Mouse (Mus musculus) gastrocnemius, postnatal 25 days (tissue): Measurements from ENCODE around the gene Gm44596. TPM values are rescaled to one million over a fixed set of nuclear protein-coding genes. Genes with fewer than 3 reads are reported as not detected.
"Not testable (repeated sequence)": the region's sequence is repeated elsewhere in the genome, so short reads cannot be mapped to it uniquely, and the experiment has no call there.

ENCODE experiments used
- DNase-seq: peaks from one replicate; pipeline ENCODE4 v3.0.0; 2022
- total RNA-seq, 2 experiments: library from RNA; stranded (reverse); gene quantifications; 1 replicate in 1 of 2; 2 replicates in 1 of 2; pipeline ENCODE4 v1.2.3; 2021

Gm44596 gene
- total RNA-seq, 2 experiments from 2014 or later, result not detected

GRCm38 (mm10) chr6:128380594-128381167 lies 5.4 kb downstream of the Gm44596 start:
- DNase-seq, result not testable (repeated sequence)

DNA sequence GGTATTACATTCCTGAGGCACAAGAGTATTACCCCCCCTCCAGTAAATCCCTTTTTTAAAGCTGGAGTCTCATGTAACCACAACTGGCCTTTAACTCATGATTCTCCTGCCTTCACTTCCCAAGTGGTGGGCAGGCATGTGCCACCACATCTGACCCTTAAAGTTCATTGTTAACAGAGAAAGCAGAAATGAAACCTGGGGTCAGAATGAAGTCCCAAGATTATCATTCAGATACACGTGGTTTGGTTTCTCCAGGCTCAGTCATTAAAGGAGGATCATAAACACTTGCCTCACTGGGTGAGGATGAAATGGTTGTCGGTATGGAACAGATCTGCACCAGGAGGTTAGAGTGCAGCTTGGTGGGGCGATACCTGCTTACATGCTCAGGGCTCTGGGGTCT lies 6.0 kb downstream of the Gm44596 start:
- DNase-seq, result no peak

- no peak for DNase-seq
These were observed 8.4 kb downstream of the Gm44596 start for GRCm38 (mm10) chr6:128383752-128384151.

DNA sequence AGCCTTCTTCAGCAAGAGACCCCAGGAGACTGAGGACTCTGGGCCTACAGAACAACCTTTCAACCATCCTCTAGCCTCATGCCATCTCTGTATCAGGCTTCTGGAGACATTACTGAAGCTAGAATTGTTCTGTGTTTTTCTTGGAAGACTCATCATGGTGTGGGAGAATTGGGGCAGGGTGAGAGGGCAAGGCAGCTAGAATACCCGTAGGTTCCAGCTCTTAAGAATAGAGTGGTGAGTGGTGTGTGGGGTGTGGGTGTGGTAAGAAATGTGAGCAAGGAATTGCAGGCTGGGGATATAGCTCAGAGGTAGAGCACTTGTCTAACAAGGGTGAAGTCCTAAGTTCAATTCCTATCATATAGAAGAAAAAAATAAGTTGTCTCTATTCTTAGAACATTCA lies 9.7 kb downstream of the Gm44596 start:
- no peak for DNase-seq

GRCm38 (mm10) chr6:128389185-128389584 lies 13.9 kb downstream of the Gm44596 start:
- no peak for DNase-seq

DNA sequence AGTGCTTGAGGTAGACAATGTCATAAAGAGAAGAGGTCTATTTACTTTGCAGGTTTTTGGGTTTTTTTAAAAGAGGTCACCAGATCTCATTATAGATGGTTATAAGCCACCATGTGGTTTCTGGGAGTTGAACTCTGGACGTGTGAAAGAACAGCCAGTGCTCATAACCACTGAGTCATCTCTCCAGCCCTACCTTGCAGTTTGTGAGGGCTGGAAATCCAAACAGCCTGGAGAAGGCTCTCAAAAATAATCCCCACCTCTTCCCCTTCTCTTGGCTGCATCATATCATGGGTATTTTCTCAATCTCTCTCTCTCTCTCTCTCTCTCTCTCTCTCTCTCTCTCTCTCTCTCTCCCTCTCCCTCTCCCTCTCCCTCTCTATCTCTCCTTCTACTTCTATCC lies 15.4 kb downstream of the Gm44596 start:
- DNase-seq, result no peak

GRCm38 (mm10) chr6:128397574-128398261 lies 22.4 kb downstream of the Gm44596 start:
- no peak for DNase-seq

DNA sequence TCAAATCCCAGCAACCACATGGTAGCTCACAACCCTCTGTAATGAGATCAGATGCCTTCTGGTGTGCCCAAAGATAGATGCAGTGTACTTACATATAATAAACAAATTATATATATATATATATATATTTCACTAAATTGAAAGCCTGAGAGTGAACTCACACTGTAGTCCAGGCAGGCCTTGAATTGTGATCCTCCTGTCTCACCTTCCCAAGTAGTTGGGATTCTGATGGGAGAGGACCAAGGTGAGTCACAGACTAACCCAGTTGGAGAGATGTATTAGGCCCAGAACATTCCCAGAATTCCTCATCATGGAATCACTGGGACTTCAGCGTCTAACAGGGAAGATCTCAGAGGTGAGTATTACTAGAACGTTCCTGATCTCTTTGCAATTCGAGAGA lies 23.7 kb downstream of the Gm44596 start, which contains the start of gene Nrip2:
Nrip2 (plus strand) TSS at position 301 of the 400 bp plus-strand sequence.
- no peak for DNase-seq

DNA sequence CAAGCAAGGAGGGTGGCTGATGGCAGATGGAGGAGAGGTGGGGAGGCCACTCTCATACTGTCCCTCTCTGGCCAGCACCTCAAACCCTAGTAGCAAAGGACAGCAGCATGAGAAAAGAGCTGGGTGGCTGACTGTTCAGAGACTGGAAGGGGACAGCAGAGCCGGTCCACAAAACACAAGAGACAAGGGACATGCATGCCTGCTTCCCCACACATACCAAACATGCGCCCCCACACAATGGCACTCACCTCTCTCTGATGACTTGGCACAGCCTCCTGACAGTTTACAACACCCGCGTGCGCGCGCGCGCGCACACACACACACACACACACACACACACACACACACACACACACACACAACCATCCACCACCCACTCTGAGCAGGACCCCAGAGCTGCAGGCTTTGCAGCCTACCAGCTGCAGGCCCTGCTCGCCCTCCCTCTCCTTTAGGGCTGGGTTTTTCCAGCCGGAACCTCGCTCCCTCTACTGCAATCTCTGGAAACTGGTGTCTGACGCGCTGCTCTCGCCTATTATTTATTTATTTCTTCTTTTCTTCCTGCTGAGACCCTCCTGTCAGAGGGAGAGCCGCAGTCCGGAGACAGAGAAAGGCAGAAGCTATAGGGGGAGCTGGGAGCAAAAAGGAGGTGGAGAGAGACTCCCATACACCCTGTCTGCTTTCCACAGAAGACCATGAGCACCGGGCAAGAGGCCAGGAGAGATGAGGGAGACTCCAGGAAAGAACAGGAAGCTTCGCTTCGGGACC lies 24.3 kb downstream of the Gm44596 start:
- DNase-seq, result no peak

DNA sequence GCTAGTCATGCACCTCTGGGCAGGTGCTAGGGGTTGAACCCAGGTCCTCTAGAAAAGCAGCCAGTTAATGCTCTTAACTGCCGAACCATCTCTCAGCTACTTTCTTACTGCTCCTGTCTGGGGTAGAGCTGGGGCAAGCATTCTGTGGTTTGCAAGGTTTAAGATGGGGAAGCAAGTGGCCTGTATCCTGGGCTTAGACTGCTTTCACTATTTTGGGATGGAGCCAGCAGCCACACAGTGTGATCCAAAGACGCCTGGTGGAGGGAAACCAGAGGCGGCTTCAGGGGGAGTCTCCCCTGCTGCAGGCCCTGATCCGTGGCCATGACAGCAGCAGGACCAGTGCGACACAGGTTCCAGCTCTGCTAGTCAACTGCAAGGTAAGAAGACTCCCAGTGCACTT lies 29.4 kb downstream of the Gm44596 start:
- no peak for DNase-seq

GRCm38 (mm10) chr6:128408544-128409125 lies 33.3 kb downstream of the Gm44596 start:
- DNase-seq, result no peak

DNA sequence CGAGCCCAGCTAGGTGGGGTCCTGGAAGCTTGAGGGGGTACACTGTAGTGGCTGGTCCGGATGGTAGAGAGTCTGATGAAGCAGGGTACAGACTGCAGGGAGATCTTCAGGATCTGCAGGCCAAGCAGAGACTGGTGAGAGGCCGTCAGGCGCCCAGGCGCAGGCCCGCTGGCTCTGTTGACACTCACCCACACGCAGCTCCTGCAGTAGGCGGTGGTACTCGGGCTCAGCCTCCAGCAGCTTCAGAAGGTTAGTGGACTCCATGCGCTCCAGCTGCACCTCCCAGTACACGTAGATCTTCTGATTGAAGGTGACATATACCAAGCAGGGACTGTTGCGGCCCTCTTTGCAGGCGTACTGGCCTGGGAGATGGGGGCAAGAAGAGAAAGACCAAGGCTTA lies 35.0 kb downstream of the Gm44596 start:
- DNase-seq, result no peak

DNA sequence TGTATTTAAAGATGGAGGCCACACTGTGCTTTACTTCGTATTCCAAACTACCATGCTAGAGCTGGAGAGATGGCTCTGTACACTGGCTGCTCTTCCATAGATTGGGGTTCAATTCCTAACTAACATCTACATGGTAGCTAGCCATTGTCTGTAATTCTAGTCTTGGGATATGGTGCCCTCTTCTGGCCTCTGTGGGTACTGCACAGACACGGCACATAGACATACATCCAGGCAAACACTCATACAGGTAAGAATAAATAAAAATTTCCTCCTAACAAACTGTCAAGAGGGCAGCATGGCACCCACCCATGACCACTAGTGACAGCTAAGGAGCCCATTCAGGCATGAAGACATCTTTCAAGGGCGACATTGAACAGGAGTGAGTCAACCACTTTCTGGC lies 35.8 kb downstream of the Gm44596 start:
- DNase-seq, result no peak

DNA sequence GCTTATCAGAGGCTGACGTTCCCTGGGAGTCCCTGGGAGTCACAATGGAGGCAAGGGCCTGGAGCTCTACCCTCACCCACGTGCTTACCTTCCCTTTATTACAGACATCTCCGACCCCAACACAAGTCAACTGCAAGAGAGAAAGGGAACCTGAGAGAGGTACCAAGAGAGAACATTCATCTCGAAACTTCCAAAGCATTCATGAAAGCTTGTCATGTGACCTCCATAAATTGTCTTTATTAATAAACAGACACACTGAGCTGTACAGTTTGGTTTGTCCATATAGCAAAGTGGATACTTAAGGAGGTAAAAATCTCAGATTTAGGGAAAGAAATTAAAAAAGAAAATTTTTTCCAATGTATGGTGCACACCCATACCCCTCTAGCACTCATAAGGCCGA lies 40.9 kb downstream of the Gm44596 start:
- no peak for DNase-seq

DNA sequence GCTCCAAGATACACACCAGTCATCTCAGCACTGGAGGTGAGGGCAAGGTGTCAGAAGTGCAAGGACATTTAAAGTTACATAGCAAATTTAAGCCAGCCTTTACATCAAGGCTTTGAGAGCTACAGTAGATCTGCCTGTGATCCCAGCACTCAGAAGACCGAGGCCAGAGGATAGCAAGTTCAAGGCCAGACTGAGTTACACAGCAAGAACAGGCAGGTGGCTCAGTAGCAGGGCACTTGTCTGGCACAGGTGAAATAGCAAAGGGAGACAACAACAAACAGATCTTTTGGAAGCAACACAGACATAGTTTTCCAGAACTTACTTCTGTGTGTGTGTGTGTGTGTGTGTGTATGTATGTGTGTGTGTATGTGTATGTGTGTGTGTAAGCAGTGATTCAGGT lies 42.8 kb downstream of the Gm44596 start:
- DNase-seq, result no peak

GRCm38 (mm10) chr6:128421036-128421435 lies 45.7 kb downstream of the Gm44596 start:
- no peak for DNase-seq

DNA sequence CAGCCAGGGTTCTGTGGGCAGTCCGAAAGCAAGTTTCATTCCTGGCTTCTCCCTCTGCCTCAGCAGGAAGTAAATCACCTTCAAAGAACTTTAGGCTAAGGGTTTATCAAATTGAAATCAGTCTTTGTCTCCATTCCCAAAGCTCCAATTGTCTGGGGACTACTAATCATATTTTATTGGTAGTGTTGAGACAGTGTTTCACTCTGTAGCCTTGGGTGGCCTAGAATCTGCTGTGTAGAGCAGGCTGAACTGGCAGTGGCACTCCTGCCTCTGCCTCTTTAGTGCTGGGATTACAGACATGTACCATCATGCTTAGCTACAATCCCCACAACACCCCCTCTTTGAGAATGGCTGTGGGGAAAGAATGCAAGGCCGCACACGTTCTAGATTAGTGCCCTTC lies 46.2 kb downstream of the Gm44596 start:
- DNase-seq, result no peak

DNA sequence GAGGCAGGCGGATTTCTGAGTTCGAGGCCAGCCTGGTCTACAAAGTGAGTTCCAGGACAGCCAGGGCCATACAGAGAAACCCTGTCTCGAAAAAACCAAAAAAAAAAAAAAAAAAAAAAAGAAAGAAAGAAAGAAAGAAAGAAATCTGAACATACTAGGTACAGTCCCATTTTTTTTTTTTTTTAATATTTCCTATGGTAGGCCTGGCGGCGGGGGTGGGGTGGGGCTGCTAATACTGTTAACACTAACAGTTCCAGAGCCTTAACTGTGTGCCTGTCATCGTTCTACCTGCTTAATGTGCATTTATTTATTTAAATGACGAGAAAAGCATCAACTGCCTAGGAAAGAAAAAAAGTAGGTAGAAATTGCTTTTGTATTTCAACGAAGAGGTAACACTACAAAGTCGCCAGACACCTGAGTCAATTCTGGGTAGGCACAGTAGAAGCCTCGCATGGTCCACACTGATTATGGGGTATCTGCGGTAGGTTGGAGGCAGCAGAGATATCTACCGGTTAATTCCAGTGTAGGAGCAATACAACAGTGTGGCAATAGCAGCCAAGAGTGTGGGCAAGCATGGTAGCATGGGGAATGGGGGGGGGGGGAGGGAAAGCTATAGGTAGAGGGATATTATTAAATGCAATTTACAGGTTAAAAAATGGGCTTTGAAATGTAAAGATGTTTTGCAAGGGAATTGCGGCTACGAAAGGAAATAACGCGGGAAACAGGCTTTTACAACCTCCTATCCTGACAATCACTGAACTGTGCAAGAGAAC lies 48.4 kb downstream of the Gm44596 start:
- DNase-seq, result no peak

DNA sequence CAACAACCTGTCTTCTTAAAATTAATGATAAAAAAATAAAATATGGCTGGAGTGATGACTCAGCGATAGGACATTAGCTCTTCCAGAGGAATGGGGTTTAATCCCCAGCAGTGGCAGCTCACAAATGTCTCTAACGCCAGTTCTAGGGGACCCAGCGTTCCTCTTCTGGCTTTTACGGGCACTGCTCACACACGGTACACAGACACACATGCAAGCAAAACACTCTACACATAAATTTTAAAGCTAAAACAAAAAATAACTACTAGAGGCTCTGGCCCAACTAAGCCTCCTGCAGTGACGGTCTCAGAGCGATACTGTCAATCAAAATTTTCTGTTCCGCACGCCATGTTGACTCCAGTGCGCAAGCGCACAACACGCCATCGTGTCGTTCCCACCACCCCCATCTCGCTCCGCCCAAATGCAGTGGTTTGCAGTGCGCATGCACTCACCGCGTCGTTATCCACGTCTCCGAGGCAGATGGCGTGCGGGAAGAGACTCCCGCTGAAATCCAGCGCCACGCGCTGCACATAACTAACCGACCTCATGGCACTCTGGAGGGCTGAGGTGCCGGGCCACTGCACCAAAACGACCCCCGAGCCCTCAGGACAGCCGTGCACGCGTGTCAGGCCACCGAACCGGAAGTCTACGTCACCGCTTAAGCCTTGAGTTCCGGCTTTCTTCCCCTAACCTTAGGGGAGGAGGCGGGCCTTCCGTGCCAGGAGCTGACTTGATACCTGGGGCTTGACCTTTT lies 49.1 kb downstream of the Gm44596 start, which contains the start of gene Itfg2:
Itfg2 (minus strand) TSS at position 663 of the 751 bp plus-strand sequence.
- DNase-seq, result peak; percentile 94

DNA sequence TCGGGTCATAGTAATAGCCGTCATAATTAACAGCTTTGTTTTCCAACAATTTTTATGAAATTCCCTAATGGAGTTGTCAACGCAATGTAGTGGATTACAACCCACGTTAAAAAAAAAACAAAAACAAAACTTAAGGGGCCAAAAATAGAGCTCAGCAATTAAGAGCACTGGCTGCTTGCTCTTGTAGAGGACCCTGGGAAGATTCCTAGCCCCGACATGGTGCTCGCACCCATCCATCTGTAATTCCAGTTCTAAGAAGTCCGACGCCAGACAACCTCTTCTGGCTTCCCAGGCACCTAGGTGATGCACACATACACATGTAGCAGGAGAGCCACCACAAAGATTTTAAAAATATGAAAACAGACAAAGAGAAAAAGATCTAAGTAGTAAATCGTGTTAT lies 49.7 kb downstream of the Gm44596 start:
- no peak for DNase-seq

GRCm38 (mm10) chr6:128427571-128427970 lies 52.3 kb downstream of the Gm44596 start:
- DNase-seq, result no peak
